Mouse (Mus musculus): Measurements from ENCODE around the gene Hoxa5.

The Hoxa5 gene

DNA sequence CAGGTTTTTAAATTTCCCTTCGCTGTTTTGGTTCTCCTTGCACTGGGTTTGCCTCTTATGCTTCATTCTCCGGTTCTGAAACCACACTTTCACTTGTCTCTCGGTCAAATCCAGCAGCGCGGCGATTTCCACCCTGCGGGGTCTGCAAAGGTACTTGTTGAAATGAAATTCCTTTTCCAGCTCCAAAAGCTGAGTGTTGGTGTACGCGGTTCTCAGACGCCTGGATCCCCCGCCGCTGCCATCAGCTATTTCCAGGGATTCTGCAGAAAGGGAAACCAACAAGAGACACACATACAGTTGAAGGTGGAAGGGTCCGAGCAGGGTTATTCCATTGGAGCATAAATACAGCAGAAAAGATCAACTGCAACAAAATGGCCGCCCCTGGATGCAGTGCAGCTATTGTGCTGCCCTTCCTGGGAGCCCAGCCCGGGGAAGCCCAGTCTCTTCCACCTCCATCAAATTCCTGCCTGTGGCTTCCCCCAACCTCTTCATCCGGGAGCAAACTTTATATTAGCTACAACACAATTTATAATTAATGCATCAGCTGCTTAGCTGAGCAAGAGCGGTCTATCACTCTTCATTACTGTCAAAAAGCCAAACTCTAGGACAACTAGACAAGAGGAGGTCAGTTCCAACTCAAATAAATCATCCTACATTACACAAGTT lies 40.9 kb downstream of the Hoxa5 start:
- no peak for DNase-seq (ENCODE audit: low spot score)

- DNase-seq (ENCODE audit: low spot score), result no peak
Observed at GRCm38 (mm10) chr6:52162611-52163365, 41.6 kb downstream of the Hoxa5 start.

GRCm38 (mm10) chr6:52162093-52162380 lies 42.4 kb downstream of the Hoxa5 start:
- DNase-seq (ENCODE audit: low spot score), result no peak

- no peak for DNase-seq (ENCODE audit: low spot score)
Observed at GRCm38 (mm10) chr6:52161336-52162092, 42.9 kb downstream of the Hoxa5 start.

DNA sequence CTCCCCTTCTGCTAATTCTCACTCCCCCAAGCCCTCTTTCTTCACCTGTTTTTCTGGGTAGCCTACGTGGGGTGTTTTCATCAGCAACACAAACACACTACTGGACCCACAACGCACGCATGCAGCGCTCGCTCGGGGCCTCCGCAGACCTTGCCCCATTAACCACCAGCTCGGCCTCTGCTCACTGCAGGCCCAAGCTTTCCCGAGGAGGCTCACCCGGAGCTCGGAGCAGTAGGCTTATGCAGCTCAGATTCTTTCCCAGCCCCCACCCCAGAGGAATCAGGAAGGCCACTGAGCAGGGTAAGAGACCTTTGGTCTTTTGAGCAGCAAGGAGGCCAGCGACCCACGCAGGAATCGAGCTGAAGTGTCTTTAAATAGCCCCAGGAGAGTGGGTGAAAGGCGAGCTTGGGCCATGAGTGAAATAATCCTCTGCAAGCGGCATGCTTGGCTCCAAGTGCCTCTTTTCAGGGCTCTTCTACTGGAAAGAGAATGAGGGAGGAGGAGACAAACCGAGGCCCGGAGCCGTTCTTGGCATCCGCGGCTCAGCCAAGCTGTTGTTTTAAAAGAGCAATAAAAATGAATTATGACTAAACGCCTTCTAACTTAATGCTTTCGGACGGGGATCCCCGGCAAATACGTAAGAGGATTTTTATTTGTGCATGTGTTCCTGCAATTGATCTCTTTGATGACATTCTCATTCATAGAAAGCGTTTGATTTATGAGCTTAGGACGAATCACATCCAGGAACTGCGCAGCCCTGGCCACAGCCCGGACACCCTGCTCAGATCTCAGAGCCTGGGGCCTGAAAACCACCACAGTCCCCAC lies 43.7 kb downstream of the Hoxa5 start:
- DNase-seq (ENCODE audit: low spot score), result peak; percentile 40

GRCm38 (mm10) chr6:52159979-52160378 lies 44.4 kb downstream of the Hoxa5 start:
- no peak for DNase-seq (ENCODE audit: low spot score)

GRCm38 (mm10) chr6:52159164-52159761 lies 45.1 kb downstream of the Hoxa5 start:
- no peak for DNase-seq (ENCODE audit: low spot score)

DNA sequence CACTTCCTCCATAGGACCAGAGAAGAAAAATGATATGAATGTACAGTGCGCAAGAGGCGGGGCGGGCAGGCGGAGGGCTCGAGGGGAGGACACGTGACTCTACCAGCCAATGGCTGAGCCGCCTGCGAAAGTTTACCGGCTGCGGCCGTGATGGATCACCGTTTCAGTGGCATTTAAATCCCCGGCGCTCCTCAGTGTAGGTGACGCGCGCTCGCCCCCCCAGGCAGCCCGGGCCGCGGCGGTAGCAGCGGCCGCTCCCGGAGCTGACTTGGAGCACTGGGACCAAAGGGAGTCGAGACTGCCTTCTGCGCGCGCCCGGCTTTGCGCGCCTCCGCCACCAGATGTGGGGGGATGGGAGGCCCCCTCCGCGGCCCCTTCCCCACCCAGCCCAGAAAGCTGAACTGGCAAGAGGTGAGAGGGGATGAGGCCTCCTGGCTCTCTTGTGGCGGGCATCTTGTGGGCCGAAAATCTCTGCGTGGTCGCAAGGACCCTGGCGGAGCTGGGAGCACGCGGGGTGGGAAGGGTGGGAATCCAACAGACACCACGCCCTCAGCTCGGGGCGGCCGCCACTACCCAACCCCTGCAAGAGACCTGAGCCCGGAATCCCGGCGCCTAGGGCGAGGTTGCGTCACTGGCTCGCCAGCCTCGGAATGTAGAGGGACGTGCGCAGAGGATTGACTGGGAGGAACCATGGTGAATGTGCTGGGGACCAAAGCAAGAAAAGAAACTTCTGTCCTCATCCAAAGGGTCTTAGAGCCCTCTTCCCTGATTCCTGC lies 45.9 kb downstream of the Hoxa5 start, which contains the start of gene Hoxa1:
TSS of gene Hoxa1 (minus strand) at position 42 of the 776 bp plus-strand sequence.
- peak; percentile 44 for DNase-seq (ENCODE audit: low spot score)

DNA sequence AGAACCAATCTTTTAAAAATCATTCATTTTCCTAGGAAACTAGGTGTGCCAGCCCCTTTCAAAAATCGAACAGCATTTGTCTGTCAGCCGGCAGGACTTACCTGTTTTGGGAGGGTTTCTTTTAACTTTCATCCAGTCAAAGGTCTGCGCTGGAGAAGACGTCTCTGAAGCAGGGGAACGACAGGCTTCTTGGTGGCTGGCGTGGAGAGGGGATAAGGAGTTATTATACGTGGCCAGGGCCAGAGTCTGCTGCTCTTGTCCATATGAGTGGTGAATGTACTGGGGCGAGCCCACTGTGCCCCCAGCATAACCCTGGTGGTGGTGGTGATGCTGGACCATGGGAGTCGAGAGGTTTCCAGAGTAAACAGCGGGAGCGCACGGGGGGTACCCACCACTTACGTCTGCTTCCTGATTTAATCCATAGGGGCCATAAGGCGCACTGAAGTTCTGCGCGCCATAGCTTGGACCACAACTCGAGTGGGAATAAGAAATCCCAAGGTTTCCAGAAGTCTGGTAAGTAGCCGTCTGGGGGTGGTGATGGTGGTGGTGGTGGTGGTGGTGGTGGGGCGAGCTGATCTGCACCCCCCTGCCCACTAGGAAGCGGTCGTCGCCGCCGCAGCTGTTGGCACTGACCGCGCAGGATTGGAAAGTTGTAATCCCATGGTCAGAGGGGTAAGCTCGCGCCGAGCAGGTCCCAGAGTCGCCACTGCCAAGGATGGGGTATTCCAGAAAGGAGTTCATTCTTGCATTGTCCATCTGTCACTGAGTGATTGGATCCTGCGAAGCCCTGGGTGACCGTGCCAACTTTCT lies 46.7 kb downstream of the Hoxa5 start:
- DNase-seq (ENCODE audit: low spot score), result no peak

GRCm38 (mm10) chr6:52156551-52157200 lies 47.7 kb downstream of the Hoxa5 start:
- DNase-seq (ENCODE audit: low spot score), result no peak

DNA sequence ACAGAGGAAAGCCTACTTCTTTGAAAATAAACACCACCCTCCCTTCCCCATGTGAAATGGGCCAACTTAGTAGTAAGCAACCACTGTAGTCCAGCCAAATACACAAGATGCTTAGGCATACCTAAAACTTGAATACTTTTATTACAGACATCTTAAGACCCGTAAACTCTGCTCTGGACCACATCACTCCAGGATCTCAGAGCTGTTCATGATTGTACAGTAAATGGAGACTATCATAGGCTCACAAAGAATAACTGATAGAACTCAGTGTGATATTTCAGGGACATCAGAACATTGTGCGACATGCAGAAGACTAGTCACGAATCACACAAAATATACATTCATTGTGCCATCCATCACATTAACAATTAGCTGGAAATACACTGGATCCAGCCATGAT lies 48.9 kb downstream of the Hoxa5 start:
- DNase-seq (ENCODE audit: low spot score), result no peak

DNA sequence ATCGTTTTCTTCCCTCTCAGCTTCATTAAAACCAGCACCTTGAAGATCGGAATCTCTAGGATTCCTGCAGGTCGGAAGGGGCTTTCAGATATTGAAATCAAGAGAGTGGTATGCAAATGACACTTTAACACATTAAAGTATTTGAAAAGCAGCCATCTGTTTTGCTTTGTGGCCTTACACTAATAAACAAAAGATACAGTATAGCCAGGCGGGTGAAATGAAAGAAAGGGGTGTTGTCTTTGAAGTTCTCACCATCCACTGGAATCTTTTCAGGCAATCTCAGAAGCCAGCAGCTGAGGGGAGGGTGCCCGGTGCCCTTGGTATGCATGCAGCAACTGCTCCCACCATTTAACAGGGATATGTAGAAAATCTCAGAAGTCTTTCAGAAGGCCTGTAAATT lies 50.3 kb downstream of the Hoxa5 start:
- no peak for DNase-seq (ENCODE audit: low spot score)

DNA sequence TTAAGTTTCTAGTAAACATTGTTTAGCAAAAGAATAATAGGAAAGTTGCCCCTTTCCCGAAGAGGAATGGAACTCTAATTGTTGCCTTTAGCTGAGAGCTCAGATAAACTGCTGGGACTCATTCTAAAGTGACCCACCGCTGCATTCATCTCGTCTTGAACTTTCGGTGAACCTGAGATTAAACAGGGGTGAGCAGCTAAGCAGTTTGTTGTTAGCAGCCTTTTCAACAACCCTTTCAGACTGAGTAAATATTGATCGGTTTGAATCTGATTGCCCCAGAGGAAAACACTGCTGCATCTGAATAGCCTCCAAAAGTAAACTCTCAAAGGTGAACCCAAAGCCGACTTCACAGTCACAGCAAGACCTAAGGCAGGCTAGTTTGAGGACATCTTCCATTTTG lies 51.1 kb downstream of the Hoxa5 start:
- DNase-seq (ENCODE audit: low spot score), result no peak

- DNase-seq (ENCODE audit: low spot score), result no peak
Observed at GRCm38 (mm10) chr6:52152226-52153193, 51.9 kb downstream of the Hoxa5 start.
